Mouse (Mus musculus): ENCODE results near the gene Mepce. TPM values are rescaled to one million over a fixed set of nuclear protein-coding genes. Genes with fewer than 3 reads are reported as not detected.

The Mepce gene
- polyA plus RNA-seq, 1 experiment from 2014 or later: 13.6 TPM

DNA sequence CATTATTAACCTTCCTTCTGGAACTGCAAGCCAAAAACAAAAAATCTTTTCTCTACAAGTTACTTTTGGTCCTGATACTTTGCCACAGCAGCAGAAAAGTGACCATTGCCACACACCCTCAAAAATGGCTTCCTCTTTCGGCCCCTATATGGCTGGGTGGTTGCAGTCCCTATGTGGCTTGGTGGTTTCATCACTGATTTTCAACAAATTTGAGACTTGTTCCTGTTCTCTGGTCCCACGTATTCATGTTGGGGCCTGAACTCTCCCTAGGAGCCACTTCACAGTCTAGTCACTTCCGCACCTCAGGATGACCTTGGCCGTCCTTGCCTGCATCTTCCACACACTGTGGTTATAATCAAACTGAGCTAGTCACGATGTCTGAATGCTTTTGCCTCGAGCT lies 41.2 kb upstream of the Mepce start:
- Histone ChIP-seq H3K4me3 (ENCODE audit: low read depth, low read length) (no peak overlapping the region), H3K9me3 (ENCODE audit: control insufficient read depth, low read depth, low read length) (no peaks in the 10 kb centered on the region), H3K4me1 (ENCODE audit: control insufficient read depth, insufficient read depth, low read length) (no peaks in the 10 kb centered on the region), H3K36me3 (ENCODE audit: control insufficient read depth, insufficient read depth, low read length) (no peaks in the 10 kb centered on the region), H3K27me3 (ENCODE audit: control insufficient read depth, insufficient read depth, low read length) (no peaks in the 10 kb centered on the region), H3K27ac (ENCODE audit: low read length) (no peak overlapping the region), H3K9ac (replicated peaks; ENCODE audit: low read depth, low read length) (no peak overlapping the region), H3K4me2 (replicated peaks; ENCODE audit: low read depth, low read length) (no peak overlapping the region)
- 85% methylated on average over 6 of the region's 6 CpGs for WGBS
- ATAC-seq (ENCODE audit: insufficient number of reproducible peaks, insufficient read depth, low FRiP score, low read depth): no peak

DNA sequence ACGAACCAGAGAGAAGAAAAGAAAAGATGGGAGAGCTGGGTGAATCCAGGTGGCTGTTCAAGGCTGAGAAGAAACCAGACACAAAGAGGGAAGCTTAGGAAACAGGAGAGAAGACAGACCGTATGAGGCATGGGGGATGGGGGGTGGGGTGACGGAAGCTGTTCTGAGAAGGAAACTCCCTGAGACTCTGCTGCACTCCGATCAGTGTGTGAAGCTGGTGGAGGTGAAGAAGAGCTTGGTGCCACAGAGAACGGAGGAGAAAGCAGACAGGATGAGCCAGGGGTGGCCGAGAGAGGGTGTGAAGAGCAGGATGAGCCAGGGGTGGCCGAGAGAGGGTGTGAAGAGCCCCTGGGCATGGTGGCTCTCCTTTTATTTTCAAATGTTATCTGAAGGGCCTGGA lies 39.0 kb upstream of the Mepce start:
- no peak overlapping the region for H3K9ac ChIP-seq (replicated peaks; ENCODE audit: low read depth, low read length)
- no peak overlapping the region for H3K27ac ChIP-seq (ENCODE audit: low read length)
- 43% methylated on average over 7 of the region's 7 CpGs for WGBS
- no peak overlapping the region for H3K4me2 ChIP-seq (replicated peaks; ENCODE audit: low read depth, low read length)
- H3K4me3 ChIP-seq (ENCODE audit: low read depth, low read length): no peak overlapping the region
- H3K27me3 ChIP-seq (ENCODE audit: control insufficient read depth, insufficient read depth, low read length): no peaks in the 10 kb centered on the region
- H3K4me1 ChIP-seq (ENCODE audit: control insufficient read depth, insufficient read depth, low read length): no peaks in the 10 kb centered on the region
- H3K36me3 ChIP-seq (ENCODE audit: control insufficient read depth, insufficient read depth, low read length): no peaks in the 10 kb centered on the region
- H3K9me3 ChIP-seq (ENCODE audit: control insufficient read depth, low read depth, low read length): no peaks in the 10 kb centered on the region
- no peak for ATAC-seq (ENCODE audit: insufficient number of reproducible peaks, insufficient read depth, low FRiP score, low read depth)

DNA sequence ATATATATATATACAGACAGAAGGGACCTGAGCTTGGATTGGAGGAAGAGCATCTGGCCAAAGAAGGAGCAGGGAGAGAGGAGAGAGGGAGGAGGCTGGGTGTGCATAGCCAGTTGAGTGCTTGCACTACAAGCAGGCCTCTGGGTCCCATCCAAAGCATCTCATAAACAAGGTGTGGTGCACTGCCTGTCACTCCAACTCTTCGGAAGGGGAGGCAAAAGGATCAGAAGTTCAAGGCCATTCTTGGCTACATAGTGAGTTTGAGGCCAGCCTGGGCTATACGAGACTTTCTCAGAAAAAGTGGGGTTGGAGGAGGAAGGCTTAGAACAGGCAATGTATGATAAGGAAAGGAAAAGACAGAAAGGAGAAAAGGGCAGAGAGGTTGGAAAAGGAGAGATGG lies 38.5 kb upstream of the Mepce start:
- Histone ChIP-seq H3K9me3 (ENCODE audit: control insufficient read depth, low read depth, low read length) (no peaks in the 10 kb centered on the region), H3K36me3 (ENCODE audit: control insufficient read depth, insufficient read depth, low read length) (no peaks in the 10 kb centered on the region), H3K9ac (replicated peaks; ENCODE audit: low read depth, low read length) (no peak overlapping the region), H3K4me1 (ENCODE audit: control insufficient read depth, insufficient read depth, low read length) (no peaks in the 10 kb centered on the region), H3K4me2 (replicated peaks; ENCODE audit: low read depth, low read length) (no peak overlapping the region), H3K27me3 (ENCODE audit: control insufficient read depth, insufficient read depth, low read length) (no peaks in the 10 kb centered on the region), H3K4me3 (ENCODE audit: low read depth, low read length) (no peak overlapping the region), H3K27ac (ENCODE audit: low read length) (no peak overlapping the region)
- WGBS: 76% methylated on average over 2 of the region's 2 CpGs
- no peak for ATAC-seq (ENCODE audit: insufficient number of reproducible peaks, insufficient read depth, low FRiP score, low read depth)

DNA sequence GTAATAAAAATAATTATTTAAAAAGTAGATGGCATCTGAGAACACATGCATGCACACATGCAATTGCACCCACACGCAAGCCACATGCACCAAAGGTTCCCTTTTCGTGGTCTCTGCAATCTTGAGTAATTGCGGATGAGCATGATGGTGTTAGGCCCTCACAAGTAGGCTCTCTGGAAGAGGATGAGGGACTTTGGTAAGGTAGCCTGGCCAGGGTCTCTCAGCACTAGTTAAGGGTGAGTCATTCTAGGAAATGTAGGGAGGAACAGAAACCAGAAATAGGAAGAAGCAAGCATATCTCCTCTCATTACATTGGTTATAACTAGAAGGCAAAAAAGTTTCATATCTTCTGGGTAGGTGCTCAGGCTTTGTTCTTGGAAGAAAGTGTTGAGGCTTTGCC lies 37.6 kb upstream of the Mepce start:
- no peak overlapping the region for H3K27ac ChIP-seq (ENCODE audit: low read length)
- H3K27me3 ChIP-seq (ENCODE audit: control insufficient read depth, insufficient read depth, low read length): no peaks in the 10 kb centered on the region
- H3K9ac ChIP-seq (replicated peaks; ENCODE audit: low read depth, low read length): no peak overlapping the region
- H3K9me3 ChIP-seq (ENCODE audit: control insufficient read depth, low read depth, low read length): no peaks in the 10 kb centered on the region
- ATAC-seq (ENCODE audit: insufficient number of reproducible peaks, insufficient read depth, low FRiP score, low read depth): no peak
- no peak overlapping the region for H3K4me3 ChIP-seq (ENCODE audit: low read depth, low read length)
- WGBS: 96% methylated on average over 3 of the region's 3 CpGs
- H3K4me1 ChIP-seq (ENCODE audit: control insufficient read depth, insufficient read depth, low read length): no peaks in the 10 kb centered on the region
- no peak overlapping the region for H3K4me2 ChIP-seq (replicated peaks; ENCODE audit: low read depth, low read length)
- no peaks in the 10 kb centered on the region for H3K36me3 ChIP-seq (ENCODE audit: control insufficient read depth, insufficient read depth, low read length)

DNA sequence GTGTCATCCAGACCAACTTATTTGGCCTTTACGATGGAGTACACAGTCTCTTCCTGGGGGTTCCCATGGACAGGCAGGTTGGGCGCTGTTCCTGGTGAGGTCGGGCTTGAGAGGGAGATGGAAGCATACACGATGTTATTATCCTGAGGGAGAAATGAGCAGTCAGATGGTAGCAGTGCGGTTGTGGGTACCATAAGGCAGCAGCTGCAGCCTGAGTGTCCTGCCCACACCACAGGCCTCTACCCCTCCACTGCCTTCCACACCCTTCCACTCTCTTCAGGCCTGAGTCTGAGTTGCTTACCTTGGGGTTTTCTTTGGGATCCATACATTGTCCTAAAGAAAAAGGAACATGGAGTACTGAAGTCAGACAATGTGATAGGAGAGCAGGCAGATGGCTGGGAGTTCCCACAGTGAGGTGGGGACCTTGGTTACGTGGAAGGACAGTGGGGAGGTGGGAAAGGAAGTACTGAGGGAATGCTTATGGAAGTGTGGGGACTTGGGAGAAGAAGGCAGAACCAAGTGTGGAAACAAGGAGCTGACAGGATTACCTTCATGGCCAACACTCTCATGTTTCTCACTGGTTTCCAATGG lies 36.1 kb upstream of the Mepce start:
- Histone ChIP-seq H3K27ac (ENCODE audit: low read length) (no peak overlapping the region), H3K4me3 (ENCODE audit: low read depth, low read length) (no peak overlapping the region), H3K9me3 (ENCODE audit: control insufficient read depth, low read depth, low read length) (no peaks in the 10 kb centered on the region), H3K36me3 (ENCODE audit: control insufficient read depth, insufficient read depth, low read length) (no peaks in the 10 kb centered on the region), H3K4me2 (replicated peaks; ENCODE audit: low read depth, low read length) (no peak overlapping the region), H3K4me1 (ENCODE audit: control insufficient read depth, insufficient read depth, low read length) (no peaks in the 10 kb centered on the region), H3K27me3 (ENCODE audit: control insufficient read depth, insufficient read depth, low read length) (no peaks in the 10 kb centered on the region), H3K9ac (replicated peaks; ENCODE audit: low read depth, low read length) (no peak overlapping the region)
- no peak for ATAC-seq (ENCODE audit: insufficient number of reproducible peaks, insufficient read depth, low FRiP score, low read depth)
- 80% methylated on average over 6 of the region's 6 CpGs for WGBS

DNA sequence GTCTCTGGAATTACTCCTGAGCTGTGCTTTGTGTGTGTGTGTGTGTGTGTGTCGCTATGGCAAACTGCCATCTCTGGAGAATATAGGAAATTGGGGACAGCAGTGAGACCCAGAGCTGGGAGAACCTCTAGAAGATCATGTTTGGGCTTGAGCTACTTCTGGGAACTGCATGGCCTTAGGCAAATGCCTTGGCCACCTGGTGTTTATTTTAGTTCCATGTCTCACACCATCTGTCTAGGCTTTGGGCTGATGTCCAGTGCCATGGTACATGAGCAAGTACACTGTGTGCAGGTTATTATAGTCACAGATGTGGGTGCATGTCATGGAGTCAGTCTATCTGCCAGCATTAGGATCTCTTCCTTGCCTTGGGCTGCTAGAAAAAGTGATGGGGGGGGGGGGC lies 35.1 kb upstream of the Mepce start:
- WGBS: 82% methylated on average over 1 of the region's 1 CpGs
- Histone ChIP-seq H3K27me3 (ENCODE audit: control insufficient read depth, insufficient read depth, low read length) (no peaks in the 10 kb centered on the region), H3K27ac (ENCODE audit: low read length) (no peak overlapping the region), H3K4me1 (ENCODE audit: control insufficient read depth, insufficient read depth, low read length) (no peaks in the 10 kb centered on the region), H3K36me3 (ENCODE audit: control insufficient read depth, insufficient read depth, low read length) (no peaks in the 10 kb centered on the region), H3K9me3 (ENCODE audit: control insufficient read depth, low read depth, low read length) (no peaks in the 10 kb centered on the region), H3K4me3 (ENCODE audit: low read depth, low read length) (no peak overlapping the region), H3K4me2 (replicated peaks; ENCODE audit: low read depth, low read length) (no peak overlapping the region), H3K9ac (replicated peaks; ENCODE audit: low read depth, low read length) (no peak overlapping the region)
- ATAC-seq (ENCODE audit: insufficient number of reproducible peaks, insufficient read depth, low FRiP score, low read depth): no peak

DNA sequence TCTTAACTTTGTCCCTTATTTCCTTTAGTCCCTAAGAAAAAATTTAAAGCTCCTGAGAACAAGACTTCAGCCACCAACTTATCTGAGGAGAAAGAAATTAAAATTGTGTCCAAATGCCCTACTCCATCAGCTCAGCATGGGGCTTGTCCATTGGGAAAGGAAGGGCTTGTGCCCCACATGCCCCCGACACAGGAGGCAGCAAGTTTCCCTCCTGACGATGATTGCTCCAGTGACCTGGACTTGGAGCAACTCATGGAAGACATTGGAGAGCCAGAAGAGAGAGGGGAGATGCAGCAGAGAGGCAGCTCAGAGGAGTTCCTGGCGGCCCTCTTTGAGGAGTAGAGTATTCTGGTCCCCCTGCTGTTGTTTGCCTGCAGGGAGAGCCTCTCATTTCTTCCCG lies 34.7 kb upstream of the Mepce start:
- no peaks in the 10 kb centered on the region for H3K36me3 ChIP-seq (ENCODE audit: control insufficient read depth, insufficient read depth, low read length)
- 64% methylated on average over 4 of the region's 4 CpGs for whole genome bisulfite sequencing
- H3K27me3 ChIP-seq (ENCODE audit: control insufficient read depth, insufficient read depth, low read length): no peaks in the 10 kb centered on the region
- no peaks in the 10 kb centered on the region for H3K4me1 ChIP-seq (ENCODE audit: control insufficient read depth, insufficient read depth, low read length)
- H3K9ac ChIP-seq (replicated peaks; ENCODE audit: low read depth, low read length): no peak overlapping the region
- H3K4me2 ChIP-seq (replicated peaks; ENCODE audit: low read depth, low read length): no peak overlapping the region
- H3K9me3 ChIP-seq (ENCODE audit: control insufficient read depth, low read depth, low read length): no peaks in the 10 kb centered on the region
- no peak overlapping the region for H3K4me3 ChIP-seq (ENCODE audit: low read depth, low read length)
- no peak for ATAC-seq (ENCODE audit: insufficient number of reproducible peaks, insufficient read depth, low FRiP score, low read depth)
- no peak overlapping the region for H3K27ac ChIP-seq (ENCODE audit: low read length)

DNA sequence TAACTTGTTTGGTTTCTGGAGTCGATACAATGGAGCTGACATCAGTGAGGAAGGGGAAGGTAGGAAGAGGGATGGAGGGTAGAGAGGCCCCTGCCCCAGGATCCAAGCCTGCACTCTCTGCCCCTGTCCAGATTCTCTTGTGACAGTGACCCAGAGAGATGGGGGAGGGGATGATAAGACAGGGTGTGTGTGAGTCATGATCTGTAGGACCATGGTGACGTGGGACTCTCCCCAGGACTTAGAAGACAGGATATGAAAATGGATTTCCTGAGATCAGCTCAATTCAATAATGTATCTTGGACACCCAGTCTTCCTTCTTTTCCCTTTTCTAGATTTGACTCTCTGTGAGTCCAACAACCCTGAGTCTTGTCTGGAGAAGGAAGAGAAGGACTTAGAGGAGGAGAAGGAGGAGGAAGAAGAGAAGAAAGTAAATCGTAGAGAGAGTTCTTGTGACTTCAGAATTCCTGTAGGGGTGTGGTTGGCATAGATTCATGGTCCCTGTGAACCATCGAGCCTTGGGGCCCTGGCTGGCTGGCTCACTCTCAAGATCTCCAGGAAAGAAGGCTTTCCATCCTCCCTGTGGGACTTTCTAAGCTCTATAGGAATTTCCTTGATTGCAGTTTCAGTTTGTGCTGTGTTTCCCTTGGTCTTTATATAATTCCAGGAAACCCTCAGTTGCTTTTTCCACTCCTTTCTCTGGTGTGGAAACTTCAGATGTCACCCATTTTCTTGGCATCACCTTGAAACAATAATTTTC lies 30.2 kb upstream of the Mepce start:
- Histone ChIP-seq H3K27me3 (ENCODE audit: control insufficient read depth, insufficient read depth, low read length) (no peaks in the 10 kb centered on the region), H3K27ac (ENCODE audit: low read length) (no peak overlapping the region), H3K9me3 (ENCODE audit: control insufficient read depth, low read depth, low read length) (no peaks in the 10 kb centered on the region), H3K4me2 (replicated peaks; ENCODE audit: low read depth, low read length) (no peak overlapping the region), H3K9ac (replicated peaks; ENCODE audit: low read depth, low read length) (no peak overlapping the region), H3K36me3 (ENCODE audit: control insufficient read depth, insufficient read depth, low read length) (no peaks in the 10 kb centered on the region), H3K4me3 (ENCODE audit: low read depth, low read length) (no peak overlapping the region), H3K4me1 (ENCODE audit: control insufficient read depth, insufficient read depth, low read length) (no peaks in the 10 kb centered on the region)
- no peak for ATAC-seq (ENCODE audit: insufficient number of reproducible peaks, insufficient read depth, low FRiP score, low read depth)
- 68% methylated on average over 4 of the region's 4 CpGs for WGBS

DNA sequence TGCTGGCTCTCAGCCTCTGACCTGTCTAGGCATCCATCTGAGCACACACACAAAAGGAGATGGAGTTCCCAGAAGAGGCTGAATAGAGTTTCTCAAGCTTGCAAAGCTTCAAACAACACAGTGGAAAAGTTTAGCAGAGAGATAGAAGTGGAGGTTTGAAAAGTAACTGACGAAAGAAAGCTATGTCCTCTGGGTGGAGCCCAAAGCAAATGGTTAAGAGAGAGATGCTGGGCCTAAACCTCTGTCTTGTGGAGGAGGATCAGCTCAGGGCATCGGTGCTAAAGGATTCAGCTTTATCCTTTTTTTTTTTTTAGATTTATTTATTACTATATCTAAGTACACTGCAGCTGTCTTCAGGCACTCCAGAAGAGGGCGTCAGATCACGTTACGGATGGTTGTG lies 20.9 kb upstream of the Mepce start:
- no peak overlapping the region for H3K4me3 ChIP-seq (ENCODE audit: low read depth, low read length)
- H3K9me3 ChIP-seq (ENCODE audit: control insufficient read depth, low read depth, low read length): no peaks in the 10 kb centered on the region
- no peaks in the 10 kb centered on the region for H3K27me3 ChIP-seq (ENCODE audit: control insufficient read depth, insufficient read depth, low read length)
- H3K9ac ChIP-seq (replicated peaks; ENCODE audit: low read depth, low read length): no peak overlapping the region
- H3K4me1 ChIP-seq (ENCODE audit: control insufficient read depth, insufficient read depth, low read length): no peaks in the 10 kb centered on the region
- ATAC-seq (ENCODE audit: insufficient number of reproducible peaks, insufficient read depth, low FRiP score, low read depth): no peak
- H3K36me3 ChIP-seq (ENCODE audit: control insufficient read depth, insufficient read depth, low read length): no peaks in the 10 kb centered on the region
- 90% methylated on average over 5 of the region's 5 CpGs for WGBS
- no peak overlapping the region for H3K4me2 ChIP-seq (replicated peaks; ENCODE audit: low read depth, low read length)
- H3K27ac ChIP-seq (ENCODE audit: low read length): no peak overlapping the region
